Mouse (Mus musculus): ENCODE measurements around the gene Pou5f1. TPM values are rescaled to one million over a fixed set of nuclear protein-coding genes. Genes with fewer than 3 reads are reported as not detected.

Pou5f1 gene
- polyA plus RNA-seq, 1 experiment from 2014 or later: not detected

Other genes with a start within 250 kb of the Pou5f1 start
- gene H2-D1, start 243.3 kb upstream of the Pou5f1 start, polyA plus RNA-seq (2016; fragmentation: Nextera tagmentation; extraction: Ambion mirVana): 21.4 and 23.1 TPM in 2 replicates
- not detected in 2 replicates for gene H2-Q1, start 185.6 kb upstream of the Pou5f1 start, polyA plus RNA-seq (2016; fragmentation: Nextera tagmentation; extraction: Ambion mirVana)
- 0.79 and 0.80 TPM in 2 replicates for gene H2-Q2, start 163.8 kb upstream of the Pou5f1 start, polyA plus RNA-seq (2016; fragmentation: Nextera tagmentation; extraction: Ambion mirVana)
- gene H2-Q4, start 126.4 kb upstream of the Pou5f1 start, polyA plus RNA-seq (2016; fragmentation: Nextera tagmentation; extraction: Ambion mirVana): 2.2 and 3.6 TPM in 2 replicates
- gene H2-Q6, start 81.2 kb upstream of the Pou5f1 start, polyA plus RNA-seq (2016; fragmentation: Nextera tagmentation; extraction: Ambion mirVana): 2.6 and 3.8 TPM in 2 replicates
- 24.7 and 28.4 TPM in 2 replicates for gene H2-Q7, start 66.9 kb upstream of the Pou5f1 start, polyA plus RNA-seq (2016; fragmentation: Nextera tagmentation; extraction: Ambion mirVana)
- gene H2-Q10, start 35.9 kb upstream of the Pou5f1 start, polyA plus RNA-seq (2016; fragmentation: Nextera tagmentation; extraction: Ambion mirVana): 0.51 and 0.53 TPM in 2 replicates
- 38.8 and 52.0 TPM in 2 replicates for gene Tcf19, start 10.8 kb downstream of the Pou5f1 start, polyA plus RNA-seq (2016; fragmentation: Nextera tagmentation; extraction: Ambion mirVana)
- 24.9 and 25.5 TPM in 2 replicates for gene Cchcr1, start 11.1 kb downstream of the Pou5f1 start, polyA plus RNA-seq (2016; fragmentation: Nextera tagmentation; extraction: Ambion mirVana)
- 1.4 TPM in 2 replicates for gene Psors1c2, start 27.2 kb downstream of the Pou5f1 start, polyA plus RNA-seq (2016; fragmentation: Nextera tagmentation; extraction: Ambion mirVana)
- gene Cdsn, start 46.1 kb downstream of the Pou5f1 start, polyA plus RNA-seq (2016; fragmentation: Nextera tagmentation; extraction: Ambion mirVana): not detected in 2 replicates
- not detected in 2 replicates for gene 2300002M23Rik, start 61.4 kb downstream of the Pou5f1 start, polyA plus RNA-seq (2016; fragmentation: Nextera tagmentation; extraction: Ambion mirVana)
- not detected in 2 replicates for gene Sfta2, start 95.5 kb downstream of the Pou5f1 start, polyA plus RNA-seq (2016; fragmentation: Nextera tagmentation; extraction: Ambion mirVana)
- not detected in 2 replicates for gene Gm9573, start 120.6 kb downstream of the Pou5f1 start, polyA plus RNA-seq (2016; fragmentation: Nextera tagmentation; extraction: Ambion mirVana)
- gene Mucl3, start 137.7 kb downstream of the Pou5f1 start, polyA plus RNA-seq (2016; fragmentation: Nextera tagmentation; extraction: Ambion mirVana): 0.08 and 0.24 TPM in 2 replicates
- gene Vars2, start 161.6 kb downstream of the Pou5f1 start, polyA plus RNA-seq (2016; fragmentation: Nextera tagmentation; extraction: Ambion mirVana): 21.1 and 21.5 TPM in 2 replicates
- 67.0 and 72.4 TPM in 2 replicates for gene Gtf2h4, start 167.7 kb downstream of the Pou5f1 start, polyA plus RNA-seq (2016; fragmentation: Nextera tagmentation; extraction: Ambion mirVana)
- gene Ddr1, start 198.6 kb downstream of the Pou5f1 start, polyA plus RNA-seq (2016; fragmentation: Nextera tagmentation; extraction: Ambion mirVana): 18.3 and 21.9 TPM in 2 replicates